Mouse (Mus musculus) midbrain, embryonic 10.5 days (tissue): ENCODE data around the gene Wdfy3. TPM values are rescaled to one million over a fixed set of nuclear protein-coding genes. Genes with fewer than 3 reads are reported as not detected.
"Not testable (repeated sequence)": the region's sequence is repeated elsewhere in the genome, so short reads cannot be mapped to it uniquely, and the experiment has no call there.

ENCODE experiments used
- DNase-seq: peaks from one replicate; pipeline ENCODE4 v3.0.0-alpha.2; 2017; ENCODE audit warnings: low spot score
- H3K27ac ChIP-seq: fragments of 300-500 bp; sonication (generic); replicated peaks from 2 replicates; pipeline ENCODE4 v1.5.1; 2016; ENCODE audit warnings: mild to moderate bottlenecking
- H3K27me3 ChIP-seq: fragments of 300-500 bp; sonication (generic); 2 replicates; pipeline ENCODE4 v1.6.1; 2016; ENCODE audit warnings: low read depth, mild to moderate bottlenecking; ENCODE audit not compliant: poor library complexity, severe bottlenecking
- H3K36me3 ChIP-seq: fragments of 300-500 bp; sonication (generic); 2 replicates; pipeline ENCODE4 v1.6.1; 2016; ENCODE audit warnings: mild to moderate bottlenecking, moderate library complexity
- H3K4me1 ChIP-seq: fragments of 300-500 bp; sonication (generic); 2 replicates; pipeline ENCODE4 v1.6.1; 2016
- H3K4me3 ChIP-seq: fragments of 300-500 bp; sonication (generic); 2 replicates; pipeline ENCODE4 v1.5.1; 2016; ENCODE audit warnings: mild to moderate bottlenecking, moderate library complexity
- H3K9me3 ChIP-seq: fragments of 300-500 bp; sonication (generic); replicated peaks from 2 replicates; pipeline ENCODE4 v1.6.1; 2016; ENCODE audit warnings: mild to moderate bottlenecking
- WGBS: fragments of 180-500 bp; shearing (Covaris S2); methylation state at CpG from one replicate; pipeline ENCODE4 v1.1.7; 2016; 5-methylcytosine and 5-hydroxymethylcytosine counted together
- polyA plus RNA-seq: library from polyadenylated mRNA; unstranded; fragments of >200 nt; fragmentation: Nextera tagmentation; extraction: Ambion mirVana; gene quantifications from 2 replicates; pipeline ENCODE4 v1.2.1, GENCODE M21; 2016

The Wdfy3 gene
- polyA plus RNA-seq, 1 experiment from 2014 or later: 18.2 TPM

DNA sequence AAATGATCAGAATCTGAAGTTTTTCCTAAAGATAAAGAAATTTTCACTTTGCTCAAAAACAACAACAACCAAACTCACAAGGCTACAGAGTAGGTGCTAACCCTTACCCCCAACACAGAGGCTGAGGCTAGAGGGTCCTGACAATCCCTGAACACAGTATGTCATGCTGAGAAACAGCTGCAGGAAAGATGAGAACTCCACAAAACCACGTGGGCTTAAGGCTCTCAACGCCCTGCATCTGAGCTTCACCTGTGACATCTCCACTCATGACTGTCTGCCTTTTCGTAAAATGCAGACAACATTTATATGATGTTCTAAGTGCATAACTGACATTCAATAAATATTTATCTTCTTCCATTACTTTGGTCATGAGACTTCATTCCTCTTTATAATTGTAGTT, 83.0 kb downstream of the Wdfy3 start:
- Histone ChIP-seq H3K27ac (no peak overlapping the region), H3K4me3 (no peak overlapping the region), H3K36me3 (peaks cover 11% of the 10 kb centered on the region), H3K27me3 (no peaks in the 10 kb centered on the region), H3K4me1 (peaks cover 8% of the 10 kb centered on the region), H3K9me3 (no peaks in the 10 kb centered on the region)
- DNase-seq: no peak
- 74% methylated on average over 3 of the region's 3 CpGs for WGBS

DNA sequence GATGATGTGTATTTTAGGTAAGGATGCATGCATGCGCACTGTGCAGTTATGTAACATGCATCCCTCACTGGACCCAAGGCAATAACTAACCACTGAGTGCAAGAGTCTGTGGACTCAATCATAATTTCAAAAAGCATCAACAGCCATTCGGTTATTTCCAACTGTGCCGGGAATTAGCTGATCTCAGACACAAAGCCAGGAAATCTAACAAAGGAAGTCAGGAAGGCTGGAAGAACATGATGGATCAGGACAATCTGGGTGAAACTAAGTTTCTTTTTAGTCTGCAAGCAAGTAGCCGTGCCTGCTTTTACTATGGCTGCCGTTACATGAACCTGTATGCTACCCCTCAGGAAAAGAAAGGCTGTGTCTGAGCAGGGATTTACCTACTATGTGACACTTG, 87.5 kb downstream of the Wdfy3 start:
- H3K4me3 ChIP-seq: no peak overlapping the region
- H3K27ac ChIP-seq: peak overlapping the region; percentile 42; the same call in 1 of the 2 replicates
- H3K4me1 ChIP-seq: peaks cover 12% of the 10 kb centered on the region
- no peak for DNase-seq
- H3K9me3 ChIP-seq: no peaks in the 10 kb centered on the region
- H3K36me3 ChIP-seq: peaks cover 45% of the 10 kb centered on the region
- 88% methylated on average over 5 of the region's 5 CpGs for WGBS
- H3K27me3 ChIP-seq: no peaks in the 10 kb centered on the region

DNA sequence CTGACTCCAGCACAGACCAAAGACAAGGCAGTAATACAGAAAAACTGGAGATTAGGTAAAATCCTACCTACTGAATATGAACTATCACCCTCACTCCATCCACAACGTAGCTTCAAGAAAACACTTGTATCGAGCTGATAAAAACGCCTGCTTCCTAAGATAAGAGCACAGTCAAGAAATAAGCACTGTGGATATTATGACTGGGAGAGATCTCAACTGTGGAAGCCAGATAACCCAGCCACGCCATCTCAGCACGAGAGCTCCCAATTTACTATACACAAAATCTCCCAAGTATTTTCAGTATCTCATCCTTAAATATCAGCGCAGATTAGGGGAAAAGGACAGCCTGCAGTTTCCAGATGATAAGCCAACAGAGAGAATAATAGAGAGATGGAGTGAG, 90.1 kb downstream of the Wdfy3 start:
- H3K27ac ChIP-seq: no peak overlapping the region
- peaks cover 41% of the 10 kb centered on the region for H3K36me3 ChIP-seq
- H3K27me3 ChIP-seq: no peaks in the 10 kb centered on the region
- no peaks in the 10 kb centered on the region for H3K9me3 ChIP-seq
- peaks cover 12% of the 10 kb centered on the region for H3K4me1 ChIP-seq
- WGBS: 94% methylated on average over 6 of the region's 6 CpGs
- no peak overlapping the region for H3K4me3 ChIP-seq
- no peak for DNase-seq

GRCm38 (mm10) chr5:101972594-101972993, 97.1 kb downstream of the Wdfy3 start:
- not testable (repeated sequence) for DNase-seq, H3K27me3 ChIP-seq
- 82% methylated on average over 4 of the region's 4 CpGs for WGBS

GRCm38 (mm10) chr5:101968153-101968851, 101.4 kb downstream of the Wdfy3 start:
- 82% methylated on average over 12 of the region's 12 CpGs for WGBS

More at GRCm38 (mm10) chr5:101972594-101972993, 97.1 kb downstream of the Wdfy3 start:
- not testable (repeated sequence) for H3K9me3 ChIP-seq, H3K4me1 ChIP-seq, H3K4me3 ChIP-seq, H3K27ac ChIP-seq
- H3K36me3 ChIP-seq: peaks cover 20% of the 10 kb centered on the region

GRCm38 (mm10) chr5:101967832-101968152, 101.9 kb downstream of the Wdfy3 start:
- Histone ChIP-seq H3K9me3 (no peaks in the 10 kb centered on the region), H3K4me1 (no peaks in the 10 kb centered on the region), H3K4me3 (no peak overlapping the region), H3K27me3 (no peaks in the 10 kb centered on the region), H3K27ac (no peak overlapping the region), H3K36me3 (peaks cover 44% of the 10 kb centered on the region)
- 81% methylated on average over 2 of the region's 2 CpGs for WGBS
- no peak for DNase-seq

More at GRCm38 (mm10) chr5:101968153-101968851, 101.4 kb downstream of the Wdfy3 start:
- Histone ChIP-seq H3K36me3 (peaks cover 38% of the 10 kb centered on the region), H3K9me3 (no peaks in the 10 kb centered on the region), H3K4me3 (no peak overlapping the region), H3K27ac (no peak overlapping the region), H3K27me3 (no peaks in the 10 kb centered on the region), H3K4me1 (no peaks in the 10 kb centered on the region)
- DNase-seq: no peak

GRCm38 (mm10) chr5:101962824-101963223, 106.9 kb downstream of the Wdfy3 start:
- Histone ChIP-seq H3K36me3 (peaks cover 70% of the 10 kb centered on the region), H3K27ac (no peak overlapping the region), H3K4me3 (no peak overlapping the region), H3K9me3 (no peaks in the 10 kb centered on the region), H3K4me1 (no peaks in the 10 kb centered on the region), H3K27me3 (no peaks in the 10 kb centered on the region)
- WGBS: 84% methylated on average over 4 of the region's 4 CpGs
- DNase-seq: no peak

GRCm38 (mm10) chr5:101959369-101959768, 110.4 kb downstream of the Wdfy3 start:
- Histone ChIP-seq H3K9me3 (no peaks in the 10 kb centered on the region), H3K36me3 (peaks cover 83% of the 10 kb centered on the region), H3K27me3 (no peaks in the 10 kb centered on the region), H3K4me3 (no peak overlapping the region), H3K27ac (no peak overlapping the region), H3K4me1 (no peaks in the 10 kb centered on the region)
- 97% methylated on average over 13 of the region's 13 CpGs for WGBS
- no peak for DNase-seq

DNA sequence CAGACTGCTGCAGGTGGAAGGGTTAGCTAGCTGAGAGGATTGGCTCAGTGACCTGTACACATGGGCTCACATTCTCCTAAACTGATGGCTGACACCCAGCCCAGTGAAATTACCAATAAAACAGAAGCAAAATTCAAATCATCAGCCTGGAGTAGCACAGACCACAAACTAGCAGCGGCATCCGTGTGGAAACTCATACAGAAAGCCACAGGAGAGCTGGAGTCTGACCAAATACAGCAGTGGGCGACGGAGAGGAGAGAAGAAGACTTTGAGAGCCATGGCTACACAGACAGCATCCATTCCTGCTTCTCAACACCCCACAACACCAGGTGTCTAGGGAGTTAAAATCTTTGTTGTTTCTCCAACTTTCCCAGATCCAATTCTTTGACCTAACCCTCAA, 110.8 kb downstream of the Wdfy3 start:
- peaks cover 87% of the 10 kb centered on the region for H3K36me3 ChIP-seq

DNA sequence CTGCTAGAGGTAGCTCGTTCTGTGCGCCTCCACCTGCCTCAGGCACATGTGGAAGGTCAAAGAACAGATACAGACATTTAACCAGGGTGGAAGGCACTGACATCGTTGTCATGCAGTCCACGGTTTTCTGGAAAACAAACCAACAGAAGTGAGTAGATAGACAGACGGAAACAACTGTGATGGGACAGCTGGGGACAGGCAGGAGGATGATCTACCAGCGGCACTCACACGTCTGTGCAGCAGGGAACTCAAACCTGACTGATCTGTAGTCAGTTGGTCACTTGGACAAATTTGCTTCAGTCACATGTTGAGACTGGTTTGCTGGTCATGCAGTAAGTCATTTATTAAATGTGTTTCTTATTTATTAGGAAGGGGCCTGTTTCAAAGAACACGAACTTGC, 112.3 kb downstream of the Wdfy3 start:
- Histone ChIP-seq H3K27me3 (no peaks in the 10 kb centered on the region), H3K4me1 (no peaks in the 10 kb centered on the region), H3K4me3 (no peak overlapping the region), H3K36me3 (peaks cover 91% of the 10 kb centered on the region), H3K9me3 (no peaks in the 10 kb centered on the region), H3K27ac (no peak overlapping the region)
- no peak for DNase-seq
- WGBS: 93% methylated on average over 8 of the region's 8 CpGs

More for the DNA sequence above, 110.8 kb downstream of the Wdfy3 start:
- Histone ChIP-seq H3K9me3 (no peaks in the 10 kb centered on the region), H3K4me3 (no peak overlapping the region), H3K4me1 (no peaks in the 10 kb centered on the region), H3K27me3 (no peaks in the 10 kb centered on the region), H3K27ac (no peak overlapping the region)
- WGBS: 93% methylated on average over 4 of the region's 4 CpGs
- DNase-seq: no peak

- DNase-seq: no peak
- WGBS: 92% methylated on average over 16 of the region's 16 CpGs
- Histone ChIP-seq H3K27ac (no peak overlapping the region), H3K9me3 (no peaks in the 10 kb centered on the region), H3K27me3 (no peaks in the 10 kb centered on the region), H3K36me3 (peaks cover 93% of the 10 kb centered on the region), H3K4me1 (no peaks in the 10 kb centered on the region), H3K4me3 (no peak overlapping the region)
Observed at GRCm38 (mm10) chr5:101954393-101955340, 115.1 kb downstream of the Wdfy3 start.

- H3K27ac ChIP-seq: no peak overlapping the region
- H3K4me1 ChIP-seq: peaks cover 3% of the 10 kb centered on the region; the same call in 1 of the 2 replicates
- no peak for DNase-seq
- 97% methylated on average over 1 of the region's 1 CpGs for WGBS
- no peaks in the 10 kb centered on the region for H3K9me3 ChIP-seq
- peaks cover 99% of the 10 kb centered on the region for H3K36me3 ChIP-seq
- H3K27me3 ChIP-seq: no peaks in the 10 kb centered on the region
- no peak overlapping the region for H3K4me3 ChIP-seq
Observed at GRCm38 (mm10) chr5:101951918-101952317, 117.8 kb downstream of the Wdfy3 start.

GRCm38 (mm10) chr5:101949323-101949722, 120.4 kb downstream of the Wdfy3 start:
- Histone ChIP-seq H3K27ac (no peak overlapping the region), H3K4me3 (no peak overlapping the region), H3K9me3 (no peaks in the 10 kb centered on the region), H3K36me3 (peaks cover 96% of the 10 kb centered on the region), H3K4me1 (peaks cover 3% of the 10 kb centered on the region; the same call in 1 of the 2 replicates), H3K27me3 (no peaks in the 10 kb centered on the region)
- WGBS: 64% methylated on average over 8 of the region's 8 CpGs
- DNase-seq: peak; percentile 43
